Mouse (Mus musculus): ENCODE measurements at regions not wholly inside any gene's neighbourhood (a gene's known extent, or its start where the extent isn't known, plus 50 kb on each side); places are given as distances from the start of the nearest gene placed in this dataset.

DNA sequence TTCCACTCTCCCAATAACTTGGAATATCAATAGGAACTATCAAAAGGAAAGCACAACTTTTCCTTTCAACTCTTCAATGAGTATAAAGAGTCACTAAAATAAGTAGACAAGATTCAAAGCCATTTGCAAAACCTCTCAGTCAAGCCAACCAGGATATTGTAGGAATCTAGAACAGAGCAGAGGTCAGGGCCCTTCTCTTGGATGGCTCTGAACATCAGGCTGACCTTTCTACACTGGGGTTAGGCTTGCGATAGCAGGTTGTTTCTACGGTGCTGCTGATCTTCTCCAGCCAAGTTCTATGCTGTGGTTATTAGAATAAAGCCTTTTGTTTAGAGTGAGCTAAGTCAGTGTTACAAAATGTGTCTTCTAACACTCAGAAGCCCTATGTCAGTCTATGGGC lies 658.6 kb downstream of the Ofcc1 start:
- TF ChIP-seq CTCF (conservative IDR thresholded peaks at IDR 0.05; ENCODE audit: low read length) (no peak), NANOG (IDR thresholded peaks at IDR 0.05; ENCODE audit: borderline replicate concordance, low read length) (no peak), POU5F1 (IDR thresholded peaks at IDR 0.05; ENCODE audit: borderline replicate concordance, low read length) (no peak)

Data from E14TG2a.4 (cell line).